Mouse (Mus musculus) kidney, embryonic 14.5 days (tissue): ENCODE measurements at regions not wholly inside any gene's neighbourhood (a gene's known extent, or its start where the extent isn't known, plus 50 kb on each side); places are given as distances from the start of the nearest gene placed in this dataset.

ENCODE experiments used
- ATAC-seq: fragments of 200-750 bp; cut with Nextera tagmentation; 2 replicates; pipeline ENCODE4 v1.8.0; 2017; ENCODE audit warnings: moderate number of reproducible peaks, mild to moderate bottlenecking, moderate TSS enrichment, moderate library complexity; ENCODE audit not compliant: low FRiP score, low TSS enrichment
- H3K27ac ChIP-seq: fragments of 300-500 bp; sonication (generic); 2 replicates; pipeline ENCODE4 v1.5.1; 2014; ENCODE audit warnings: low read depth, mild to moderate bottlenecking, low read length, moderate library complexity, mixed read lengths
- H3K27me3 ChIP-seq: fragments of 300-500 bp; sonication (generic); 2 replicates; pipeline ENCODE4 v1.6.1; 2014; ENCODE audit warnings: mild to moderate bottlenecking, low read length; ENCODE audit not compliant: control insufficient read depth, insufficient read depth
- H3K36me3 ChIP-seq: fragments of 300-500 bp; sonication (generic); 2 replicates; pipeline ENCODE4 v1.6.1; 2014; ENCODE audit warnings: low read length, mixed read lengths; ENCODE audit not compliant: control insufficient read depth, insufficient read depth
- H3K4me1 ChIP-seq: fragments of 300-500 bp; sonication (generic); 2 replicates; pipeline ENCODE4 v1.6.1; 2014; ENCODE audit warnings: low read length, mixed read lengths; ENCODE audit not compliant: control insufficient read depth, insufficient read depth
- H3K4me2 ChIP-seq: fragments of 300-500 bp; sonication (generic); replicated peaks from 2 replicates; pipeline ENCODE4 v1.6.1; 2014; ENCODE audit warnings: low read depth, mild to moderate bottlenecking, low read length
- H3K4me3 ChIP-seq: fragments of 300-500 bp; sonication (generic); 2 replicates; pipeline ENCODE4 v1.5.1; 2014; ENCODE audit warnings: mild to moderate bottlenecking, low read length
- H3K9ac ChIP-seq: fragments of 300-500 bp; sonication (generic); 2 replicates; pipeline ENCODE4 v1.6.1; 2014; ENCODE audit warnings: low read depth, mild to moderate bottlenecking, low read length, moderate library complexity
- H3K9me3 ChIP-seq: fragments of 300-500 bp; sonication (generic); 2 replicates; pipeline ENCODE4 v1.6.1; 2016; ENCODE audit warnings: low read length; ENCODE audit not compliant: control insufficient read depth
- WGBS: fragments of 180-500 bp; shearing (Covaris S2); extraction: QIAGEN DNeasy Blood & Tissue Kit; methylation state at CpG from one replicate; pipeline ENCODE4 v1.1.7; 2014; 5-methylcytosine and 5-hydroxymethylcytosine counted together

DNA sequence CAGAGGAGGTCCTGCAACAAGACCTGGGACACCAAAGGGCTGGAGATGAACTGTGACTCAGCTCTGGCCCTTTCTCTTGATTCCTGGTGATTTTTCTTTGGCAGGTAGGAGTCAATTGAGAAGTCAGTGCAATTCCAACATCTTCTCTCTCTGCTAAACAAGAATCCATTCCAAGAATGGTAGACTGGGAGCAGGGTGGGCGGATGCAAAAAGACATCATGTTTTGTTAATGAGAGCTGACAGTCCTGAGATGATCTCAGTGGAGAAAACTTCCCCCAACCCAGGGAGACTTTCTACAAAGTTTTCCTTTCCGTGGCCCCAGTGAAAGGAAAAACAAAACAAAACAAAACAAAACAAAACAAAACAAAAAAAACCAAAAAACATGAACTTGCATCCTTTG is 52.2 kb upstream of the Lmcd1 start:
- no peak overlapping the region for H3K4me2 ChIP-seq
- H3K9me3 ChIP-seq: no peaks in the 10 kb centered on the region
- WGBS: 84% methylated on average over 2 of the region's 2 CpGs
- H3K4me3 ChIP-seq: no peak overlapping the region
- H3K9ac ChIP-seq: no peak overlapping the region
- H3K4me1 ChIP-seq: no peaks in the 10 kb centered on the region
- H3K27me3 ChIP-seq: no peaks in the 10 kb centered on the region
- H3K36me3 ChIP-seq: no peaks in the 10 kb centered on the region
- ATAC-seq: no peak
- H3K27ac ChIP-seq: no peak overlapping the region

- no peaks in the 10 kb centered on the region for H3K4me1 ChIP-seq
- no peak overlapping the region for H3K27ac ChIP-seq
- no peak overlapping the region for H3K4me3 ChIP-seq
- H3K9me3 ChIP-seq: no peaks in the 10 kb centered on the region
- WGBS: 65% methylated on average over 7 of the region's 7 CpGs
- no peak for ATAC-seq
- H3K27me3 ChIP-seq: no peaks in the 10 kb centered on the region
- H3K4me2 ChIP-seq: no peak overlapping the region
- no peaks in the 10 kb centered on the region for H3K36me3 ChIP-seq
- H3K9ac ChIP-seq: no peak overlapping the region
These were observed 50.2 kb upstream of the Lmcd1 start for GRCm38 (mm10) chr6:112223325-112223724.
